Mouse (Mus musculus): ENCODE measurements at regions not wholly inside any gene's neighbourhood (a gene's known extent, or its start where the extent isn't known, plus 50 kb on each side); places are given as distances from the start of the nearest gene placed in this dataset.

- TF ChIP-seq CTCF (IDR thresholded peaks at IDR 0.05; ENCODE audit: borderline replicate concordance, extremely low read depth, insufficient read depth, insufficient read length) (no peak), POLR2A (IDR thresholded peaks at IDR 0.05; ENCODE audit: borderline replicate concordance, extremely low read depth, insufficient read depth, insufficient read length, poor library complexity, severe bottlenecking) (no peak)
These were observed 295.1 kb downstream of the Setd4 start for GRCm38 (mm10) chr16:93308666-93309360.

Measured in brain, embryonic 14.5 days (tissue).